Mouse (Mus musculus) limb, embryonic 14.5 days (tissue): Measurements from ENCODE around the gene Hils1. TPM values are rescaled to one million over a fixed set of nuclear protein-coding genes. Genes with fewer than 3 reads are reported as not detected.

Source experiments
- ATAC-seq: fragments of 200-750 bp; cut with Nextera tagmentation; 2 replicates; pipeline ENCODE4 v1.8.0; 2017; ENCODE audit warnings: low read depth, moderate number of reproducible peaks, moderate TSS enrichment; ENCODE audit not compliant: low FRiP score
- DNase-seq: peaks from one replicate; pipeline ENCODE4 v3.0.0-alpha.2; 2015; ENCODE audit warnings: low spot score
- H3K27ac ChIP-seq: fragments of 300-500 bp; sonication (generic); replicated peaks from 2 replicates; pipeline ENCODE4 v1.5.1; 2014; ENCODE audit warnings: low read depth, mild to moderate bottlenecking, low read length, moderate library complexity, mixed read lengths
- H3K27me3 ChIP-seq: fragments of 300-500 bp; sonication (generic); 2 replicates; pipeline ENCODE4 v1.6.1; 2014; ENCODE audit warnings: low read length, mixed read lengths; ENCODE audit not compliant: control insufficient read depth, insufficient read depth
- H3K36me3 ChIP-seq: fragments of 300-500 bp; sonication (generic); 2 replicates; pipeline ENCODE4 v1.6.1; 2014; ENCODE audit warnings: mild to moderate bottlenecking, low read length, moderate library complexity, mixed read lengths; ENCODE audit not compliant: control insufficient read depth, insufficient read depth
- H3K4me1 ChIP-seq: fragments of 300-500 bp; sonication (generic); 2 replicates; pipeline ENCODE4 v1.6.1; 2014; ENCODE audit warnings: antibody characterized with exemption, low read length, mixed read lengths; ENCODE audit not compliant: control insufficient read depth, insufficient read depth
- H3K4me2 ChIP-seq: fragments of 300-500 bp; sonication (generic); replicated peaks from 2 replicates; pipeline ENCODE4 v1.6.1; 2014; ENCODE audit warnings: low read depth, mild to moderate bottlenecking, low read length, moderate library complexity; ENCODE audit not compliant: severe bottlenecking
- H3K4me3 ChIP-seq: fragments of 300-500 bp; sonication (generic); replicated peaks from 2 replicates; pipeline ENCODE4 v1.5.1; 2014; ENCODE audit warnings: low read length
- H3K9ac ChIP-seq: fragments of 300-500 bp; sonication (generic); 2 replicates; pipeline ENCODE4 v1.6.1; 2014; ENCODE audit warnings: mild to moderate bottlenecking, low read depth, low read length, moderate library complexity; ENCODE audit not compliant: severe bottlenecking
- H3K9me3 ChIP-seq: fragments of 300-500 bp; sonication (generic); 2 replicates; pipeline ENCODE4 v1.6.1; 2016; ENCODE audit warnings: low read length; ENCODE audit not compliant: control insufficient read depth
- POLR2A ChIP-seq: fragments of 200-500 bp; IDR thresholded peaks from 2 replicates; pipeline ENCODE4 v1.8.0; 2012; ENCODE audit warnings: inconsistent platforms, mild to moderate bottlenecking, moderate library complexity, borderline replicate concordance; ENCODE audit not compliant: insufficient read depth, insufficient read length; ENCODE audit errors: extremely low read depth
- WGBS: fragments of 180-500 bp; shearing (Covaris S2); extraction: QIAGEN DNeasy Blood & Tissue Kit; methylation state at CpG from one replicate; pipeline ENCODE4 v1.1.7; 2014; 5-methylcytosine and 5-hydroxymethylcytosine counted together
- polyA plus RNA-seq, 2 experiments: library from polyadenylated mRNA; depleted of rRNA in 1 of 2; stranded (reverse) in 1 of 2; unstranded in 1 of 2; fragments of >200 nt; fragmentation: Nextera tagmentation in 1 of 2; extraction: Ambion mirVana in 1 of 2; gene quantifications; 2 replicates each; pipeline versions ENCODE4 v1.2.1 to v1.2.3; 2012 to 2014

Gene Hils1
- polyA plus RNA-seq, 2 experiments: 0.29 to 0.58 TPM

DNA sequence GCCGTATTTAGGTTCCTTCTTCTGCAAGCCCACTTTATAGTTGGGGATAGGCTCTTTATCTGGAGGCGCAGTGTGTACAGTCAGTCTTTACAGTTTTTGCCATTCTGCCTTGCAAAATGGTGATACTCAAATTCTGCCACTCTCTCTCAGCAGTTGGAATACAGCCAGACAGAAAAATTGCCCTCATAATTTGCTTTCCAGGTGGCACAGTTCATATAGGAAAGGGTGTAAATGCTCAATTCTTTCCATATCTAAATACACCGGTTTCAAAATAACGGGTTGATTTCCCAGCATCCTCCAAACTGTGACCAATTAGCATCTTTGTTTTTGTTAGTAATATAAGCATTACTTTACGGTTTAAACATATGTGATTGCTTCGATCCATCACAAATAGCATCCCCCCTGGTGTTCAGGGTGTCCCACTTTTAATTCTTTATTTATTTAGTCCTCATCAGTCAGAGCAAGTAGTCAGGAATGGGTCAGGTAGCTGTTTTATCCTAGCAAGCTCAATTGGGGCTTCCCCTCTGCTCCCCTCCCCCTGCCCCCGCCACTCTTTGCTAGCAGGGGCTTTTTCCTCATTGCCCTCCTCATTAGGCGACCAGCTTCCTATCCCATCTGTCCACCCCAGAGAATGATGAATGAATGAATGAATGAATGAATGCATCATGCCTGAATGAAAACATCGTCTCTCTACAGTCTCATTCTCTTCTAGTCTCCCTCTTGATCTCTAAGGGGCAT, 11.0 kb downstream of the Hils1 start:
- WGBS: 44% methylated on average over 9 of the region's 9 CpGs
- H3K4me2 ChIP-seq: peak overlapping the region; percentile 48
- DNase-seq (no peak), ATAC-seq (peak; percentile 17; the same call in 1 of the 2 replicates)
- no peak for TF ChIP-seq POLR2A
- peaks cover 7% of the 10 kb centered on the region for H3K4me1 ChIP-seq
- H3K36me3 ChIP-seq: no peaks in the 10 kb centered on the region
- peak overlapping the region; percentile 25 for H3K4me3 ChIP-seq
- H3K27ac ChIP-seq: no peak overlapping the region
- no peaks in the 10 kb centered on the region for H3K27me3 ChIP-seq
- H3K9me3 ChIP-seq: no peaks in the 10 kb centered on the region
- 0 out of 2 replicates have a peak overlapping the region, but pooled peaks have one; percentile 18 for H3K9ac ChIP-seq

DNA sequence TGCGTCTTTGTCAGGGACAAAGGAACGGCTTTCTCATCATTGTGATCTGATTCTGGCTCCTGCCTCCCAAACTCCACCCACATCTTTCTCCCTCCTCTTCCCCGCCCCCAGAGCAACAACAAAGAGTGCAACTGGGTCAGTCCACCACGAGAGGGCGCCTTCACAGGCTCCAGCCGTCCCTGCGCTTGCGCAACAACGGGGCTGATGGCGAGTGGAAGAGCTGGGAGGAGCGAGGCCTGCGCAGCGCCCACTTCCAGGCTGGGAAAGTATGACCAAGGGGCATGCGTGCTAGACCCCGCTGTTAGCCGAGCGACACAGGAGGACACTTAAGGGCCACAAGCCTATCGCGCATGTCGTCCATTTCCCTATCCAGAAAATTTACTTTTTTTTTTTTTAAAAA, 11.6 kb downstream of the Hils1 start:
- Histone ChIP-seq H3K4me1 (peaks cover 7% of the 10 kb centered on the region), H3K27me3 (no peaks in the 10 kb centered on the region), H3K4me2 (peak overlapping the region; percentile 48), H3K9me3 (no peaks in the 10 kb centered on the region), H3K36me3 (no peaks in the 10 kb centered on the region), H3K27ac (no peak overlapping the region), H3K4me3 (peak overlapping the region; percentile 25), H3K9ac (0 out of 2 replicates have a peak overlapping the region, but pooled peaks have one; percentile 18)
- peak; percentile 95 for DNase-seq
- TF ChIP-seq POLR2A: 0 out of 2 replicates have a peak, but pooled peaks have one; percentile 45
- under 1% methylated on average over 20 of the region's 20 CpGs for WGBS
- ATAC-seq: peak; percentile 92

- WGBS: 78% methylated on average over 11 of the region's 11 CpGs
Measured at GRCm38 (mm10) chr11:94979462-94980179, 12.2 kb downstream of the Hils1 start.

DNA sequence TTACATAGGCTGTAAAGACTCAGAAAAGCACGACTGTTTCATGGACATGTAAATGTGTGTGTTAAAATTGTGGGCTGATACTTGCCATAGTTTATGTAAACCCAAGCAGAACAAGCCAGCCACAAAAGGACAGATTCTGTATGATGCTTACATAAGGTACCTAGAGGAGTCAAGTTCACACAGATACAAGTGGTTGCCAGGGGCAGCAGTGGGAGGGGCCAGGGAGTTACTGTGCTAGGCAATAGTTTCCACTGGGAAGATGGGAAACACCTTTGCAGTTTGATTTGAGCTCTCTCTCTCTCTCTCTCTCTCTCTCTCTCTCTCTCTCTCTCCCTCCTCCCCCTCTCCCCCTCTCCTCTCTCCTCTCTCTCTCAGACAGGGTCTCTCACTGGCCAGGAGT, 17.7 kb downstream of the Hils1 start:
- Histone ChIP-seq H3K27me3 (no peaks in the 10 kb centered on the region), H3K36me3 (no peaks in the 10 kb centered on the region), H3K9ac (no peak overlapping the region), H3K4me2 (no peak overlapping the region), H3K27ac (no peak overlapping the region), H3K4me3 (no peak overlapping the region), H3K4me1 (peaks cover 23% of the 10 kb centered on the region), H3K9me3 (no peaks in the 10 kb centered on the region)
- 33% methylated on average over 1 of the region's 1 CpGs for WGBS
- ATAC-seq (no peak), DNase-seq (no peak)
- no peak for TF ChIP-seq POLR2A

More at GRCm38 (mm10) chr11:94979462-94980179, 12.2 kb downstream of the Hils1 start:
- DNase-seq (no peak), ATAC-seq (no peak)
- Histone ChIP-seq H3K27ac (no peak overlapping the region), H3K9me3 (no peaks in the 10 kb centered on the region), H3K27me3 (no peaks in the 10 kb centered on the region), H3K36me3 (no peaks in the 10 kb centered on the region), H3K4me1 (peaks cover 7% of the 10 kb centered on the region), H3K4me3 (no peak overlapping the region; the same call in 1 of the 2 replicates), H3K4me2 (peak overlapping the region; percentile 48; the same call in 1 of the 2 replicates), H3K9ac (no peak overlapping the region)
- no peak for TF ChIP-seq POLR2A

- 76% methylated on average over 5 of the region's 5 CpGs for WGBS
- no peak overlapping the region for H3K9ac ChIP-seq
- no peaks in the 10 kb centered on the region for H3K27me3 ChIP-seq
- no peak overlapping the region for H3K27ac ChIP-seq
- no peaks in the 10 kb centered on the region for H3K9me3 ChIP-seq
- DNase-seq (no peak), ATAC-seq (no peak)
- no peak overlapping the region for H3K4me3 ChIP-seq
- peaks cover 28% of the 10 kb centered on the region for H3K4me1 ChIP-seq
- H3K36me3 ChIP-seq: no peaks in the 10 kb centered on the region
- no peak for TF ChIP-seq POLR2A
- H3K4me2 ChIP-seq: no peak overlapping the region
Measured at GRCm38 (mm10) chr11:94985822-94986221, 18.4 kb downstream of the Hils1 start.
